Mouse (Mus musculus) left cerebral cortex, postnatal 14 days (tissue): ENCODE measurements around the gene Bard1. TPM values are rescaled to one million over a fixed set of nuclear protein-coding genes. Genes with fewer than 3 reads are reported as not detected.
A peak's percentile ranks its signal among the peaks of the same experiment; 100 is the strongest.

Experiments
- DNase-seq, 2 experiments: peaks; one replicate each; pipeline ENCODE4 v3.0.0; 2021 to 2022; ENCODE audit warnings: low spot score in 2 of 2, mixed read lengths in 1 of 2
- intact Hi-C: fragments of 180-260 bp; cut with DNase I; formaldehyde crosslinking; loops from one replicate; pipeline ENCODE4 v1.15.1; 2025
- long read RNA-seq, 2 experiments: library from polyadenylated mRNA; stranded (forward); transcript quantifications; one replicate each; pipeline ENCODE4 v2.0.0; 2021
- total RNA-seq, 2 experiments: library from RNA; stranded (reverse); gene quantifications; 2 replicates each; pipeline ENCODE4 v1.2.3; 2021

Bard1 gene
- total RNA-seq: under 1 TPM; 0.61 to 0.83 TPM
- long read RNA-seq, experiment 1, full-length matches to known transcripts: 1 of 1 reads
- long read RNA-seq, experiment 1, partial matches to known transcripts: 0 of 1 reads
- long read RNA-seq, experiment 1, other reads (novel, unspliced or antisense): 0 of 1 reads
- long read RNA-seq, experiment 2: 0 reads

- peak; percentile 72 to 73 for DNase-seq
- intact Hi-C loops: no loop called here
These were observed at the start of gene Bard1 for GRCm38 (mm10) chr1:71102344-71103173. Bard1 (minus strand) TSS chr1:71103146.

DNA sequence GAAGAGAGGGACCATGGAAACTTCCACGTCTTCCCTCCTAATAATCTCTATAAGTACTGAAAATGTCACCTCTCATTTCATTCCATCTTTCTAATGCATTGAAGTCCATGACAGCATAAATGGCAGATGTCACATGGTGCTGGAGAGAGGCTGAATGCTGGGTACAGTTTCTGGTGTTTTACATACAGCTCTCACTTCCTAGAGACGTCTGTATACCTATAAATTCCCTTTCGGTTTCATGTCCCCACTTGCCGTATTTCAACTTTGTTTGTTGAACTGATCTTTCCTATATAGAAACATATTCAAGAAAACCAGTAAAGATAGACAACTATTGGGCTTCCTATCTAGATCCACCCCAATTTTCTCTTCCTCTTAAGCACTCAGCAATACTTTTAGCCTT is 24.2 kb upstream of the Bard1 start:
- DNase-seq: no peak
- intact Hi-C loops: no loop called here

- intact Hi-C loops: no loop called here
- no peak for DNase-seq
These were observed 15.6 kb upstream of the Bard1 start for GRCm38 (mm10) chr1:71118511-71118910.

GRCm38 (mm10) chr1:71117253-71117652 is 14.3 kb upstream of the Bard1 start:
- no peak for DNase-seq
- intact Hi-C loops: no loop called here

- no peak for DNase-seq
- intact Hi-C loops: no loop called here
These were observed 12.8 kb upstream of the Bard1 start for GRCm38 (mm10) chr1:71115781-71116180.

DNA sequence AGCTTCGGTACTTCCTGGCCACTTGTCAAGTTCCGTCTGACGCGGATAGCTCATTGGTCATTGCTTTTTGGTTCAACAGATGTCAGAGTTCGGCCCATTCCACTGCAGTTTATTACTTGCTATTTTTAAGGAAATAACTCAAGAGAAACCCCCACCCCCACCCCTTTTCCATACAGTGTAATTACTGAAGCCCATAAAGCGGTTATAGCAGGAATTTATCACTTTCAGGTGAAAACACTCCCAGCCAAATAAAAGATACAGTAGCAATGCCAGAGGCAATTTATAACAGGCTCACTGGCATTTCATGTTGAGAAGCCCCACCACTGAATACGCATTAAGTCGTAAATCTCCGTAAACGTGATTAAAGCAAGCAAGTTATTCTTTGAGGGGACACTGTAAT is 6.9 kb upstream of the Bard1 start:
- intact Hi-C loops: no loop called here
- no peak for DNase-seq

DNA sequence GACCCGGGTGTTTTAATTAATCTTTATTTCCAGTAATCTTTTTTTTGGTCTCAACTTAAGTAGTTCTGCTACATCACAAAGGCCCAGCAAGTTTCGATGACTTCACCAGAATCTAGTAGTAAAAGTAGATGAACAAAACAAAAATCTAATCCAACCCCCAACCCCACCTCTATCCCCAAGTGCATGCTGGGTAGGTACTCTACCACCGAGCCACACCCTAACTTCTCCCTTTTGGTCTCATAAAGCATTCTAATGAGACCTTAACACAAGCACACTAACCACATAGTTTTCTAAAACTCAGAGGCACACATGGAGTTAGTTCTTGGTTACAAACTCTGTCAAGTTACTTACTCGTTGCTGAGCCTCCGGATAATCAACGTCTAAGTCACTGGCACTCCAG is 3.2 kb upstream of the Bard1 start:
- intact Hi-C loops: no loop called here
- no peak for DNase-seq

GRCm38 (mm10) chr1:71105724-71106123 is 2.8 kb upstream of the Bard1 start:
- DNase-seq: no peak
- intact Hi-C loops: no loop called here

DNA sequence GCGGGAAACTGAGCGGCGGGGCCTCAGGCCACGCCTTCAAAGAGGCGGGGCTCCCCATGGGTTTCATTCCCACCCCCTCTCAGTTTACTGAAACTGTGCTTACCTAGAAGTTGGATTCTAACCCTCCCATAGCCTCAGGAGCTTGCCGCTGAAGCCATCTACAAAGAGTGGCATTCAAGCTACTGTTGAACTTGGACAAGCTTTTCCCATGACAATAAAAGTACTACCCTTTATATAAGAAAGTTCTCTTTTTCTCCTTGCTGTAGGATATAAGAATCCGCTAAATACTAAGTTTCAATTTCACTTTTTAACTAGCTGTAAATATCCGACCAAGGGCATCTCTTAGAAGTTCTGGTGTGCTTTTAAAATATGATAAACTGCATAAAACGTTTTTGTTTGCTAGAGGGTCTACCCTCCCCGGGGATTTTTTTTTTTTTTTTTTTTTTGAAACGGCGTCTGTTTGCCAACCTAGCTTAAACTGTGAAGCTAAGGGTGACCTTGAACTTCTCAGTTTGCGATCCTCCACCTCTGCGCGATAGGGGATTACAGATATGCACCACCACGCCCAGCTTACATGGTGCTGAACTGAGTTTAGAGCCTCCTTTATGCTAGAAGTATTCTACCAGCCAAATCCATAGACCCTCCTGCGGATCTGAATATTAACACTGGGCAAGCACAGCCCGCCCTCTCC is 373 bp upstream of the Bard1 start:
- intact Hi-C loops: no loop called here
- DNase-seq: no peak

DNA sequence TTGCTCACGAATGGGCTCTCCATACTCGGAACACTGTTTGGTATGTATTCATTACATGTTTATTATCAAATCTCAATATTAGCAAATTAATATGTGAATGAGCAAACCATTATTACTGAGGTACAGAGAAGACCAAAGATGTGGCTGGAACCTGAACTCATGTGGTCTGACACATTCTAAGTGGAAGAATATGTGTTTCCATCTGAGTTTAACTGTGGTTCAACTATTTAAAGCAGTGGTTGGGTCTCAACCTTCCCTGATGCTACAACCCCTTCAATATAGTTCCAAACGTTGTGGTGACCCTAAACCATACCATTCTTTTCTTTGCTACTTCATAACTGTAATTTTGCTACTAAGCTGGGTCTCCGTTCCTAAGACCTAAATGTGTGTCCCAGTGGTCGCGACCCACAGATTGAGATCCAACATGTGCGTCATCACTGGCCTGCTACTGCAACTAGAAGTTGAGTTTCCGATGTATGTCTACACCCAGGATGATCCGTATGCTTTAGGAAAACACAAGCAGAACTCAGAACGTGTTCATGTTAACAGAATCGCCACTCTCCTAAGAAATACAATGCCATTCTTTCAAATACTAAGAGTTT is 1.5 kb downstream of the Bard1 start:
- intact Hi-C loops: no loop called here
- no peak for DNase-seq

DNA sequence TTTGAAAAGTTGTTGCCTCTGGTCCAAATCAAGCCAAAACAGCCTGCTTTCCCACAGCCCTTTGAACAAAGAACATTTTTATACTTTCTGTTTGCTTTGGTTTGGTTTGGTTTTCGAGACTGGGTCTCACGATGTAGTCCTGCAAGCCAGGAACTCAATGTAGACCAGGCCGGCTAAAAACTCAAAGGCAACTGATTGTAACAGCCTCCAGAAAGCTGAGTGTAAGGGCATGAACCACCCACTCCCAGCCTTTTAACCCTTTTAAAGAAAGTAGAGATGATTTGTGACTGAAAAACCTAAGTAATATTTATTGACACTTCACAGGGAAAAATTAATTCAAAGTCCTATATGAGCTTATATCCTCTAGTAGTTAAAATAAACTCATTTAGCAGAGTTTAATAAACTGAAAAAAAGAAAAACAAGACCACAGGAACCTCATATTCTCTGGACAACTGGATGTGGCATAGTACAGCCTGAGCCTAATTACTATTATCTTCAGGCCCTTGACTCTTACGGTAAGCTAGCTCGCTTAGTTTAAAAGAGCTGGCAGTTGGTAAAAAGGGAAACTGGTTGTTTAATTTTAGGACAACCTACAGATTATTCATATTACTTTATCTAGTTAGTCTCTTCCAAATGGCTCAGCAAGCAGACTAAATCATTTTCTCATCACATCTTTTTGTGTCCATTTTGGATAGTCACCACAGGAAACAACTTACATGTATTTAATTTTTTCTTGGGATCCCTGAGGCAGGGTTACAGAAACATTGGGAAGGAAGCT is 2.2 kb downstream of the Bard1 start:
- intact Hi-C loops: no loop called here
- no peak for DNase-seq

- no peak for DNase-seq
- intact Hi-C loops: no loop called here
These were observed 2.9 kb downstream of the Bard1 start for GRCm38 (mm10) chr1:71099945-71100515.

DNA sequence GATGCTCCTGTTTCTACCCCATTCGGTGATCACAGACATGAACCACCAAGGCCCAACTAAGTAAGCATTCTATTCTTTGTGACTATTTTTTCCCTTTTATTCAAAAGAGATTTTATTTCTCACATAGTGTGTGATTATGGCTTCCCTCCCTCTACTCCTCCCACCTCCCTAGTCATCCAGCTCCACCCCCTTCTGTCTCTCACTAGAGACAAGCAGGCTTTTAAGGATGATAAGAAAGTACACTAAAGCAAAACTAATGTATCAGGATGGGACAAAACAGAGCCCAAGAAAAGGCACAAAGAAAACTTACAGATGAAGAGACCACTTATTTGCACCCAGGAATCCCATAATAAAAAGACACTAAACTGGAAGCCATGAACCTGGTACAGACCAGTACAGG is 6.9 kb downstream of the Bard1 start:
- no peak for DNase-seq
- intact Hi-C loops: no loop called here

DNA sequence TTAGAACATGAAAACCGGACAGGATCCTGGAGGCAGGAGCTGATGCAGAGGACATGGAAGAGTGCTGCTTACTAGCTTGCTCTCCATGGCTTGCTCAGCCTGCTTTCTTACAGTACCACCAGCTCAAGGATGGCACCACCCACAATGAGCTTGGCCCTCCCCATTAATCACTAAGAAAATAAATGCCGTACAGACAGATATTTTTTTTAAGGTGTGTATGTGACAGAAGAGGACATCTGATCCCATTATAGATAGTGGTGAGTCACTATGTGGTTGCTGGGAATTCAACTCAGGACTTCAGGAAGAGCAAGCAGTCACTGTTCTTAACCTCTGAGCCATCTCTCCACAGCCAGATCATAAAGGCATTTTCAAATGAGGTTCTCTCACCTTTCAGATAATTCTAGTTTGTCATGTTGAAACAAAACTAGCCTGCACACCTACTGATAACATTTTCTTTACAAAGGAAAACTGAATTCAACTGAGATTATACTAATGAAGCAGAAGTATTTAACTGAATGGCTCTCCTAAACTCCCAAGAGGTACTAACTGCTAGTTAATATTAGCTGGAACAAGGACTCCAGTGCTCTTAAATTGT is 7.6 kb downstream of the Bard1 start:
- no peak for DNase-seq
- intact Hi-C loops: no loop called here

DNA sequence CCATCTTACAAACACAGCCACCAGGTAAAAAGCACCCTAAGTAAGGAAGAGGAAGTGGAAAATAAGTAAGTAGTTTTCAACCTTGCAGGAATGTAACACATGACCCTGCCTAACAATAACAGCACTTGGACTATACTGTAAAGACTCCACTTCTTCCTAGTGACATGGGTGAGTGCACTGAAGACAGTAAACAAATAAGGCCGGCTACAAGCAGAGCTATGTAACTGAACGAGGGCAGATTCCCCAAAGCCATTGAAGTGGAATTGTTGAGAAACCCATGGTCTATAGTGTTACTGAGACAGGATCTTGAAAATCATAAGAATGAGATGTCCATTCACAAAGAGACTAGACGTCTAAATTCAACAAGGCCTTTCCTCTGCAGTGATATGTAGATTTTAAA is 27.3 kb downstream of the Bard1 start:
- intact Hi-C loops: no loop called here
- DNase-seq: no peak

DNA sequence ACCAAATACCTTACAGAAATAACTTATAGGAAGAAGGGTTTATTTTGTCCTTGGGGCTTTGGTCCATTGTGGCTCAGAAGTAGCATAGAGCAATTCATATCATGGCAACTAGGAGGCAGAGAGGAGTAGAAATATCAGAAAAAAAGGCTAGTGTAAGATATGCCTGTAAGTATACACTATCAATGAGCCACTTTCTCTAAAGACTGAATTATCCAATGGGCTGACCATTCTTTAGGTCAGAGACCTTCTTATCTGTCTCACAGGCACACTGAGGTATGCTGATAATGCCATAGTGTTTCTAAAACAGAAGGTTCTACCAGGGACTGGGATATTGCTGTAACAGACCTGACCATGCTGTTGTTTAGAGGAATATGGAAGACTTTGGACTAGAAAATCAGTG is 32.2 kb downstream of the Bard1 start:
- intact Hi-C loops: no loop called here
- no peak for DNase-seq

GRCm38 (mm10) chr1:71068728-71069304 is 34.1 kb downstream of the Bard1 start:
- intact Hi-C loops: no loop called here

DNA sequence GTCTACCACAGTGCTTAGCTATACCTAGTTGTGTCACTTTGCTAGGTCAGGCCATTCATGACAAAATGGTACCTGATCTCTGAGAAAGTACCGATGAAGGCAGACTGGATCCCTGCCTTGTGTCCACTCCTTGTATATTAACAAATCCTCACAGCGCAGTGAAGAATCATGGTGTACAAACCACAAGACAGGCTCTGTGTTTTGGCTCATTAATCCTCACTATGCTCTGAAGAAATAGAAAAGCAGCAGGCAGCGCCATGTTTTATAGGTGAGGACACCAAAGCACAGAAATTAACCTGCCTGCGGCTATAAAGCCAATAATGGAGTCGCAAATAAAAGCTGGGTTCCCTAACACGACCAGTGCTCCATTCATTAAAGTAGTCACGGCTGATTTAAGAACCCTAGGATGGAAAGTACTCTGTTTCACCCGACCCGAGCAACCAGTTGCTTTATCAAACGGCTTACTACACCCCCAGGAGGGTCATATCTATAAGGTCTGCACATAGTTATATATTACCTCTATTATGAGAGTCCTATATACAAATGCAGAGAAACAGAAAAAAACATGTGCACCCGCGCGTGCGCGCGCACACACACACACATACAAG is 39.0 kb downstream of the Bard1 start:
- intact Hi-C loops: no loop called here
- DNase-seq: no peak

More at GRCm38 (mm10) chr1:71068728-71069304, 34.1 kb downstream of the Bard1 start:
- DNase-seq: no peak
